22 mouse cellular contexts compared by ENCODE assay signal in genomic region chr16:89632114-89632622, GRCm38 (mm10).
A peak's percentile ranks its signal among the peaks of the same experiment; 100 is the strongest.
DNase-seq lines count a peak whose midpoint lies in the region; ATAC-seq lines count a peak whose summit lies in the region.
"Had no signal": no experiment of that assay in that cellular context is flagged by ENCODE, and none has a peak within 500 bp of the region (broad histone marks: within the 10 kb centered on the region; RNA-seq: fewer than 3 reads in every experiment).

No protein-coding gene starts in this region.

- ATAC-seq in kidney, embryonic 14.5 days (ENCODE audit: low FRiP score, low TSS enrichment) = peak; percentile 71; the same call in 1 of the 2 replicates
- peak; percentile 54; the same call in 1 of the 2 replicates for ATAC-seq in limb, embryonic 11.5 days (ENCODE audit: insufficient number of reproducible peaks, low FRiP score, low TSS enrichment, low read depth)
- ATAC-seq: activated CD4-positive, CD25-positive, alpha-beta regulatory T cell, adult 4 months; forebrain, embryonic 14.5 days; intestine, embryonic 15.5 days had no signal

- WGBS in kidney, embryonic 14.5 days = 25% methylated on average over 6 of the region's 6 CpGs
- 15% methylated on average over 6 of the region's 6 CpGs for WGBS in limb, embryonic 11.5 days

- DNase-seq in kidney, adult 8-10 months = no peak
- DNase-seq in ES-CJ7 (ENCODE audit: low read depth, low spot score) (peak; percentile 16), R1 (ENCODE audit: low read depth, low spot score) (peak; percentile 30)
- DNase-seq in limb, embryonic 11.5 days (ENCODE audit: low spot score) = peak; percentile 29
- DNase-seq in thymus, postnatal 10 days (ENCODE audit: low spot score in 2 of 2) = no peak
- DNase-seq in spleen, postnatal 36 days (ENCODE audit: low spot score in 2 of 2) = no peak
- DNase-seq: cerebellum, adult 11-12 months; cerebellum, adult 9-10 months; cerebellum, postnatal 25 days; gastrocnemius, postnatal 10 days; heart, adult 18-20 months; heart, postnatal 14 days had no signal

- no peak overlapping the region for H3K9ac ChIP-seq in kidney, embryonic 14.5 days (ENCODE audit: low read depth, low read length)
- H3K9ac ChIP-seq in limb, embryonic 11.5 days (ENCODE audit: low read length) = no peak overlapping the region
- H3K9ac ChIP-seq: embryonic facial prominence, embryonic 13.5 days; heart, embryonic 15.5 days; hindbrain, embryonic 14.5 days; intestine, embryonic 15.5 days had no signal

- no peaks in the 10 kb centered on the region for H3K27me3 ChIP-seq in kidney, embryonic 14.5 days (ENCODE audit: control insufficient read depth, insufficient read depth, low read length)
- no peaks in the 10 kb centered on the region for H3K27me3 ChIP-seq in limb, embryonic 11.5 days (ENCODE audit: control insufficient read depth, insufficient read depth, low read length)
- H3K27me3 ChIP-seq: embryonic facial prominence, embryonic 13.5 days; heart, embryonic 15.5 days; intestine, embryonic 15.5 days had no signal

- no peaks in the 10 kb centered on the region for H3K9me3 ChIP-seq in kidney, embryonic 14.5 days (ENCODE audit: control insufficient read depth, low read length)
- H3K9me3 ChIP-seq in limb, embryonic 11.5 days (ENCODE audit: control insufficient read depth, low read length) = no peaks in the 10 kb centered on the region
- H3K9me3 ChIP-seq: embryonic facial prominence, embryonic 13.5 days; heart, embryonic 15.5 days; hindbrain, embryonic 10.5 days; intestine, embryonic 15.5 days had no signal

- no peak overlapping the region for H3K4me2 ChIP-seq in kidney, embryonic 14.5 days (replicated peaks; ENCODE audit: low read depth, low read length)
- H3K4me2 ChIP-seq in limb, embryonic 11.5 days (ENCODE audit: low read depth, severe bottlenecking) = no peak overlapping the region
- H3K4me2 ChIP-seq: embryonic facial prominence, embryonic 13.5 days; heart, embryonic 11.5 days; heart, embryonic 15.5 days; hindbrain, embryonic 14.5 days; intestine, embryonic 15.5 days had no signal

- H3K4me3 ChIP-seq in kidney, embryonic 14.5 days (ENCODE audit: low read length) = no peak overlapping the region
- no peak overlapping the region for H3K4me3 ChIP-seq in limb, embryonic 11.5 days (ENCODE audit: low read depth, low read length)
- H3K4me3 ChIP-seq: embryonic facial prominence, embryonic 13.5 days; heart, embryonic 15.5 days; hindbrain, embryonic 10.5 days; intestine, embryonic 15.5 days had no signal

- no peak overlapping the region for H3K27ac ChIP-seq in kidney, embryonic 14.5 days (ENCODE audit: low read depth, low read length)
- H3K27ac ChIP-seq in limb, embryonic 11.5 days (replicated peaks; ENCODE audit: low read depth, low read length) = no peak overlapping the region
- H3K27ac ChIP-seq: embryonic facial prominence, embryonic 13.5 days; heart, embryonic 15.5 days; hindbrain, embryonic 10.5 days; hindbrain, embryonic 14.5 days; intestine, embryonic 15.5 days had no signal

- H3K4me1 ChIP-seq in kidney, embryonic 14.5 days (ENCODE audit: control insufficient read depth, insufficient read depth, low read length) = no peaks in the 10 kb centered on the region
- H3K4me1 ChIP-seq in limb, embryonic 11.5 days (ENCODE audit: control insufficient read depth, insufficient read depth, low read length) = no peaks in the 10 kb centered on the region
- H3K4me1 ChIP-seq: embryonic facial prominence, embryonic 13.5 days; heart, embryonic 15.5 days; hindbrain, embryonic 10.5 days; intestine, embryonic 15.5 days had no signal

- H3K36me3 ChIP-seq in kidney, embryonic 14.5 days (ENCODE audit: control insufficient read depth, insufficient read depth, low read length) = no peaks in the 10 kb centered on the region
- H3K36me3 ChIP-seq in limb, embryonic 11.5 days (ENCODE audit: control insufficient read depth, insufficient read depth, low read length) = no peaks in the 10 kb centered on the region
- H3K36me3 ChIP-seq: embryonic facial prominence, embryonic 13.5 days; G1E; heart, embryonic 15.5 days; hindbrain, embryonic 10.5 days; intestine, embryonic 15.5 days had no signal

Comparison
In these comparisons a context has a peak if more than half of its experiments do, and no peak if none do; other contexts are left out.
1. DNase-seq: peak in ES-CJ7 (single experiment), R1 (single experiment) and limb, embryonic 11.5 days (single experiment); none in kidney, adult 8-10 months (0 of 2), thymus, postnatal 10 days (0 of 2) and spleen, postnatal 36 days (0 of 2).